Mouse (Mus musculus): ENCODE data around the gene A830005F24Rik. TPM values are rescaled to one million over a fixed set of nuclear protein-coding genes. Genes with fewer than 3 reads are reported as not detected.

A830005F24Rik gene
- polyA plus RNA-seq, 1 experiment = not detected

- H3K36me3 ChIP-seq (ENCODE audit: control insufficient read depth) = peaks cover 30% of the 10 kb centered on the region
- no peak for TF ChIP-seq TAL1 (IDR thresholded peaks at IDR 0.05; ENCODE audit: low read length)
- TF ChIP-seq GATA1 (IDR thresholded peaks at IDR 0.05; ENCODE audit: low read length) = no peak
- H3K9me3 ChIP-seq (ENCODE audit: control insufficient read depth, low read length) = no peaks in the 10 kb centered on the region
- no peaks in the 10 kb centered on the region for H3K27me3 ChIP-seq (ENCODE audit: control insufficient read depth)
- H3K4me3 ChIP-seq (replicated peaks) = no peak overlapping the region
- H3K4me1 ChIP-seq (ENCODE audit: control insufficient read depth) = no peaks in the 10 kb centered on the region; the same call in 1 of the 2 replicates
Observed at GRCm38 (mm10) chr13:48531448-48531847, 18.1 kb downstream of the A830005F24Rik start.

GRCm38 (mm10) chr13:48533441-48533840, 20.1 kb downstream of the A830005F24Rik start:
- H3K9me3 ChIP-seq (ENCODE audit: control insufficient read depth, low read length) = no peaks in the 10 kb centered on the region
- TF ChIP-seq GATA1 (IDR thresholded peaks at IDR 0.05; ENCODE audit: low read length) = no peak
- TF ChIP-seq TAL1 (IDR thresholded peaks at IDR 0.05; ENCODE audit: low read length) = no peak
- H3K4me1 ChIP-seq (ENCODE audit: control insufficient read depth) = no peaks in the 10 kb centered on the region; the same call in 1 of the 2 replicates
- no peaks in the 10 kb centered on the region for H3K27me3 ChIP-seq (ENCODE audit: control insufficient read depth)
- H3K4me3 ChIP-seq (replicated peaks) = no peak overlapping the region
- H3K36me3 ChIP-seq (ENCODE audit: control insufficient read depth) = peaks cover 50% of the 10 kb centered on the region

- no peaks in the 10 kb centered on the region for H3K9me3 ChIP-seq (ENCODE audit: control insufficient read depth, low read length)
- peaks cover 29% of the 10 kb centered on the region for H3K4me1 ChIP-seq (ENCODE audit: control insufficient read depth)
- TF ChIP-seq GATA1 (IDR thresholded peaks at IDR 0.05; ENCODE audit: low read length) = no peak
- no peak for TF ChIP-seq TAL1 (IDR thresholded peaks at IDR 0.05; ENCODE audit: low read length)
- H3K4me3 ChIP-seq (replicated peaks) = no peak overlapping the region
- peaks cover 53% of the 10 kb centered on the region for H3K36me3 ChIP-seq (ENCODE audit: control insufficient read depth)
- no peaks in the 10 kb centered on the region for H3K27me3 ChIP-seq (ENCODE audit: control insufficient read depth)
Observed at GRCm38 (mm10) chr13:48540488-48540887, 27.1 kb downstream of the A830005F24Rik start.

DNA sequence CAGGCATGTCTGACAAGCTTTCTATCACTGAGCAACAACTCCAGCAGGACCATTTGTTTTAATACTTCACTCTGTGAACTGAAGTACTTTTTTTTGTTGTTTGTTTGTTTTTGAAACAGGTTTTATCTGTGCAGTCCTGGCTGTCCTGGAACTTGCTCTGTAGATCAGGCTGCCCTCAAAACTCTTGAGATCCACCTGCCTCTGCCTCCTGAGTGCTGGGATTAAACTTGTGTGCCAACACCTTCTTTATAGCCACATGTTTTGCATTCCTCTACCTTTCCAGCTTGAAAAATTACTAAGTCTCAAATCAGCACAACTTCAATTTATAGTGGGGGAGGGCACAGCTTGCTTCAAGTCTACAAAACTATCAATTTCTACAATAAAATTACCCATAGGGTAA, 31.0 kb downstream of the A830005F24Rik start:
- Histone ChIP-seq H3K36me3 (ENCODE audit: control insufficient read depth) (peaks cover 17% of the 10 kb centered on the region), H3K27me3 (ENCODE audit: control insufficient read depth) (no peaks in the 10 kb centered on the region), H3K4me1 (ENCODE audit: control insufficient read depth) (peaks cover 36% of the 10 kb centered on the region), H3K9me3 (ENCODE audit: control insufficient read depth, low read length) (no peaks in the 10 kb centered on the region), H3K4me3 (replicated peaks) (peak overlapping the region; percentile 99)
- no peak for TF ChIP-seq TAL1 (IDR thresholded peaks at IDR 0.05; ENCODE audit: low read length)
- no peak for TF ChIP-seq GATA1 (IDR thresholded peaks at IDR 0.05; ENCODE audit: low read length)

GRCm38 (mm10) chr13:48544867-48545266, 31.5 kb downstream of the A830005F24Rik start:
- TF ChIP-seq GATA1 (IDR thresholded peaks at IDR 0.05; ENCODE audit: low read length) (no peak), TAL1 (IDR thresholded peaks at IDR 0.05; ENCODE audit: low read length) (no peak)
- no peaks in the 10 kb centered on the region for H3K27me3 ChIP-seq (ENCODE audit: control insufficient read depth)

DNA sequence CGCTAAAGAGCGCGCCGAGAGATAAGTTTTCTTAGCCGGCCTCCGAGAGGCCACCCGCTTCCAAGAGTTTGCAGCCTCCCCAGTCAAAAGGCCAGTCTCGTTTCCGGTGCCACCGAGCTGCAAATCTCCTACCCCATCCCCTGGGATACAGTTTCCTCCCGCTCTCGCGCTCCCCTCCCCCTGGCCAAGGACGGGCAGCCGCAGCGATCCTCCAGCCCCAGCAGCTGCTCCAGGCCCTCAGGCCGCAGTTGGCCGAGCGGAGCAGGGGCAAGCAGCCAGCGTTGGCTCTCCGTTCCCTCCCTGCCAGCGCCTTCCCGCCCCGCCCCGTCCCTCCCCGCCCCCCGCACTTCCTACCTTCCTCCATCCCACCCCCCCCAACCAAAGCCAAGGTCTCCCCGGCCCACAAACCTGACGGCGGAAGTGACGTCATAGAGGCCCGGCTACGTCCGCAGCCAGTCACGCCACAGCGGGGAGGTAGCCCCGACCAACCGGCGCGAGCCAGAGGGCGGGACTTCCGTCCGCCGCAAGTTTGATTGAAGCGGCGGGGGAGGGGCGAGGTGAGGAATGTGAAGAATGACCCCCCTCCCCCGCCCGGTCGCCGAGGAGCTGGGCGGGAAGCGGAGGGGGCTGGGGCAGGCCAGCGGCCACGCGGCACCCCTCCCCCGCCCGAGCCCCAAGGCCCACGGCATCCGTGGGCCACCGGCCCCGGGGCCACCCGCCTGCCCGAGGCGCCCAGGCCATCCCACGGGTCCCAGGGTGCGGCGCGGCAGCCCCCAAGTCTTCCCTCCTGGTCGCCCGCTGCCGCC, 32.3 kb downstream of the A830005F24Rik start:
- Histone ChIP-seq H3K4me1 (ENCODE audit: control insufficient read depth) (peaks cover 34% of the 10 kb centered on the region), H3K36me3 (ENCODE audit: control insufficient read depth) (peaks cover 12% of the 10 kb centered on the region), H3K27me3 (ENCODE audit: control insufficient read depth) (no peaks in the 10 kb centered on the region), H3K4me3 (replicated peaks) (peak overlapping the region; percentile 99), H3K9me3 (ENCODE audit: control insufficient read depth, low read length) (no peaks in the 10 kb centered on the region)
- no peak for TF ChIP-seq GATA1 (IDR thresholded peaks at IDR 0.05; ENCODE audit: low read length)
- TF ChIP-seq TAL1 (IDR thresholded peaks at IDR 0.05; ENCODE audit: low read length) = no peak

More at GRCm38 (mm10) chr13:48544867-48545266, 31.5 kb downstream of the A830005F24Rik start:
- peaks cover 36% of the 10 kb centered on the region for H3K4me1 ChIP-seq (ENCODE audit: control insufficient read depth)
- peaks cover 17% of the 10 kb centered on the region for H3K36me3 ChIP-seq (ENCODE audit: control insufficient read depth)
- peak overlapping the region; percentile 99 for H3K4me3 ChIP-seq (replicated peaks)
- no peaks in the 10 kb centered on the region for H3K9me3 ChIP-seq (ENCODE audit: control insufficient read depth, low read length)

DNA sequence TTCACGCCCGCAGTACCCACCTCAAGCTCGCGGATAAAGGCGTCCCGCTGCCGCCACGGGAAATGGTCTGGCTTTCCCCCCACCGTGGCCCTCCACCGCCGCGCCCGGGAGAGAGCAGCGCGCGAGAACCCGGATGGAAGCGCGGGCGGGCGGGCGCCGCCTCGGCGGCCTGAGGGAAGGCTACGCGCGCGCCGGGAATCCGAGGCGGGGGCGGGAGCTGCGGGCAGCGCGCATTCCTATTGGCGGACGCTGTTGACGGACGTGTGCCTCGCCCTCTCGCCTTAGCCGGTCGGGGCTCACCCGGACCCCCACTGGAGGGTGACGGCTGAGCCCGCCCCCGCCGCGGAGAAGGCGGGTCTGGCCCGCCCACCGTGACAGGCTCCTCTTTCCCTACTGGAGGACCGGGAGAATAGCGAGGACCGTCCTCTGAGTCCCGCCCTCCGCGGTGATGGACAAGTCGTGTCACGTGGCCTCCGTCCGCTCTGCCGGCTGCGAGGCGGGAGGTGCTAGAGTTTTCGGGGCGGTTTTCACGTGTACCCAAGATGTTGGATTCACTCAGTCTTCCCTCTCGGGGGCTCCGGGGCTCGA, 33.1 kb downstream of the A830005F24Rik start:
- peak overlapping the region; percentile 99 for H3K4me3 ChIP-seq (replicated peaks)
- H3K36me3 ChIP-seq (ENCODE audit: control insufficient read depth) = peaks cover 7% of the 10 kb centered on the region
- no peaks in the 10 kb centered on the region for H3K27me3 ChIP-seq (ENCODE audit: control insufficient read depth)
- no peaks in the 10 kb centered on the region for H3K9me3 ChIP-seq (ENCODE audit: control insufficient read depth, low read length)
- peaks cover 31% of the 10 kb centered on the region for H3K4me1 ChIP-seq (ENCODE audit: control insufficient read depth)
- no peak for TF ChIP-seq TAL1 (IDR thresholded peaks at IDR 0.05; ENCODE audit: low read length)
- TF ChIP-seq GATA1 (IDR thresholded peaks at IDR 0.05; ENCODE audit: low read length) = no peak

DNA sequence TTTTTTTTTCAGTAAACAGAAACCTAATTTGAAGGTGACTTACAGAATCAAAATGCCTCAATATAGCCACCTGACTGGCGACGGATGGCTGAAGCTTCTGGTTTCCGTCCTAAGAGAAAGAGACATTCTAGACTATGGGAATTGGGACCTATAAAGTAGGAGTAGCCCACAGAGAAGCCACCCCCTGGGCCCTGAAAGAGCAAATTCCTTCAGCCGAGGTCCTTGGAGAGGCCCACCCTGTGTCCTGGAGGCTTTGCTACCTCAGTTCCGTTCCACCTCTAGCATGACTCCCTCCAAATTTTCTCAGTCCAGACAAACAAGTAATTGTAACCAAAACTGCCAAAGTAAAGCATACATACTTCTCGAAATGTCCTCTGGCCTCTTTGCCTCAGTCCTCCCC, 34.3 kb downstream of the A830005F24Rik start:
- Histone ChIP-seq H3K27me3 (ENCODE audit: control insufficient read depth) (peaks cover 4% of the 10 kb centered on the region), H3K4me3 (replicated peaks) (no peak overlapping the region), H3K9me3 (ENCODE audit: control insufficient read depth, low read length) (no peaks in the 10 kb centered on the region), H3K36me3 (ENCODE audit: control insufficient read depth) (peaks cover 7% of the 10 kb centered on the region), H3K4me1 (ENCODE audit: control insufficient read depth) (peaks cover 29% of the 10 kb centered on the region)
- no peak for TF ChIP-seq TAL1 (IDR thresholded peaks at IDR 0.05; ENCODE audit: low read length)
- TF ChIP-seq GATA1 (IDR thresholded peaks at IDR 0.05; ENCODE audit: low read length) = no peak

DNA sequence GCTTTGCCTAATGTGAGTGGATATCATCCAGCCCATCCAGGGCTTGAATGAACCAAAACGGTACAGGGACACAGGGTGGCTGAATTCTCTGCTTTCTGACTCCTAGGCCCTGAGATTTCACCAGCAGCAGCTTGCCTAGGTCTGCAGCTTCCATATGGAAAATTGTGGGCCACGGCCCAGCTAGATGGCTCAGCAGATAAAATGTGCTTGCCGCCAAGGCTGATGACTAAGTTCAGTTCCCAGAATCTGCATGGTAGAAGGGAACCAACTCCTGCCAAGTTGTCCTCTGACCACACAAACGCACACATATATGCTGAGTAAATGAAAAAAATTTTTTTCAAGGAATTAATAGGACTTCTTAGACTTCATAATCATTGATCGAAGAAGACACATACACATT, 34.9 kb downstream of the A830005F24Rik start:
- TF ChIP-seq TAL1 (IDR thresholded peaks at IDR 0.05; ENCODE audit: low read length) (no peak), GATA1 (IDR thresholded peaks at IDR 0.05; ENCODE audit: low read length) (no peak)
- Histone ChIP-seq H3K36me3 (ENCODE audit: control insufficient read depth) (peaks cover 7% of the 10 kb centered on the region), H3K9me3 (ENCODE audit: control insufficient read depth, low read length) (no peaks in the 10 kb centered on the region), H3K4me1 (ENCODE audit: control insufficient read depth) (peaks cover 28% of the 10 kb centered on the region), H3K27me3 (ENCODE audit: control insufficient read depth) (peaks cover 4% of the 10 kb centered on the region), H3K4me3 (replicated peaks) (no peak overlapping the region)
